In the genomic region with DNA sequence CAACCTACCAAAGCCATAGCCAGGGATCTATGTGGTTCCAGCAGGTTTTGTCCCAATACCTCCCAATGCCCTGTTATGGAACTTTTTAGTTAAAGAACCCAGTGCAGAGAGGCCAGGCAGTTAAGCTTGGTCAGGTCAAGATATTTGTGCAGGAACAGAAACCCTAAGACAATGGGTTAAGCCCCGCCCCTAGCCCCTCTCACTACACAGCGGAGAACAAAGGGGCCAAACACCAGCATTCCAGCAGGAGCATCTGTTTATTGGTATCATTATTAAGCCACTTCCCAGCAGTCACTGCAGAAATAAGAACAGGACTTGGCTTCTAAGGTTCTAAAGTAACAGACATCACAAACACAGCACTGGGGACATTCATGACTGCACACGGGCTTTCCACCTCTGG, we compare ENCODE assay signal across 9 mouse cellular contexts. TPM values are rescaled to one million over a fixed set of nuclear protein-coding genes. Genes with fewer than 3 reads are reported as not detected.
DNase-seq lines count a peak whose midpoint lies in the region; ATAC-seq and TF ChIP-seq lines count a peak whose summit lies in the region.
"Had no signal": no experiment of that assay in that cellular context is flagged by ENCODE, and none has a peak within 500 bp of the region (broad histone marks: within the 10 kb centered on the region; RNA-seq: fewer than 3 reads in every experiment).

No protein-coding gene starts in this region.

- no peaks in the 10 kb centered on the region for H3K27me3 ChIP-seq in forebrain, embryonic 13.5 days
- H3K27me3 ChIP-seq in forebrain, postnatal 0 days (ENCODE audit: insufficient read depth, low read length): no peaks in the 10 kb centered on the region
- no peaks in the 10 kb centered on the region for H3K27me3 ChIP-seq in neural tube, embryonic 11.5 days (ENCODE audit: control insufficient read depth, insufficient read depth, low read length)
- no peaks in the 10 kb centered on the region for H3K27me3 ChIP-seq in liver, embryonic 11.5 days (replicated peaks; ENCODE audit: control insufficient read depth, insufficient read depth, low read length)
- no peaks in the 10 kb centered on the region for H3K27me3 ChIP-seq in stomach, embryonic 16.5 days (ENCODE audit: control insufficient read depth, insufficient read depth, low read length)

- H3K4me1 ChIP-seq in forebrain, embryonic 13.5 days: peaks cover 12% of the 10 kb centered on the region
- H3K4me1 ChIP-seq in forebrain, postnatal 0 days (ENCODE audit: insufficient read depth): no peaks in the 10 kb centered on the region
- H3K4me1 ChIP-seq in neural tube, embryonic 11.5 days (ENCODE audit: control insufficient read depth, insufficient read depth, low read length): peaks cover 11% of the 10 kb centered on the region; the same call in 1 of the 2 replicates
- peaks cover 5% of the 10 kb centered on the region for H3K4me1 ChIP-seq in liver, embryonic 11.5 days (replicated peaks; ENCODE audit: control insufficient read depth, insufficient read depth, low read length)
- peaks cover 7% of the 10 kb centered on the region; the same call in 1 of the 2 replicates for H3K4me1 ChIP-seq in stomach, embryonic 16.5 days (ENCODE audit: control insufficient read depth, insufficient read depth, low read length)

- no peak overlapping the region for H3K9ac ChIP-seq in forebrain, embryonic 13.5 days
- no peak overlapping the region for H3K9ac ChIP-seq in forebrain, postnatal 0 days
- H3K9ac ChIP-seq in neural tube, embryonic 11.5 days (ENCODE audit: low read length): no peak overlapping the region
- peak overlapping the region; percentile 58; the same call in 1 of the 2 replicates for H3K9ac ChIP-seq in liver, embryonic 11.5 days (ENCODE audit: low read depth, low read length)
- 0 out of 2 replicates have a peak overlapping the region, but pooled peaks have one; percentile 65 for H3K9ac ChIP-seq in stomach, embryonic 16.5 days (ENCODE audit: low read length)

- H3K9me3 ChIP-seq in forebrain, embryonic 13.5 days (replicated peaks): no peaks in the 10 kb centered on the region; the same call in 1 of the 2 replicates
- 0 out of 2 replicates have a peak, but pooled peaks cover 5% of the 10 kb centered on the region for H3K9me3 ChIP-seq in forebrain, postnatal 0 days (ENCODE audit: low read length)
- H3K9me3 ChIP-seq in neural tube, embryonic 11.5 days (ENCODE audit: control insufficient read depth, low read length): no peaks in the 10 kb centered on the region
- no peaks in the 10 kb centered on the region for H3K9me3 ChIP-seq in liver, embryonic 11.5 days (ENCODE audit: control insufficient read depth, low read length)
- H3K9me3 ChIP-seq in stomach, embryonic 16.5 days (replicated peaks; ENCODE audit: control insufficient read depth, low read length): no peaks in the 10 kb centered on the region

- no peak overlapping the region for H3K27ac ChIP-seq in forebrain, embryonic 13.5 days
- H3K27ac ChIP-seq in forebrain, postnatal 0 days (ENCODE audit: low read depth, low read length): no peak overlapping the region
- no peak overlapping the region for H3K27ac ChIP-seq in neural tube, embryonic 11.5 days (ENCODE audit: low read depth, low read length)
- peak overlapping the region; percentile 72 for H3K27ac ChIP-seq in liver, embryonic 11.5 days (ENCODE audit: low read depth, low read length)
- H3K27ac ChIP-seq in stomach, embryonic 16.5 days (ENCODE audit: low read length): peak overlapping the region; percentile 46; the same call in 1 of the 2 replicates

- ATAC-seq in forebrain, embryonic 13.5 days: no peak
- ATAC-seq in forebrain, postnatal 0 days: no peak
- ATAC-seq in neural tube, embryonic 11.5 days (ENCODE audit: insufficient read depth, low FRiP score, low TSS enrichment): no peak
- no peak for ATAC-seq in liver, embryonic 11.5 days (replicated peaks; ENCODE audit: low FRiP score)
- ATAC-seq in stomach, embryonic 16.5 days (ENCODE audit: insufficient read depth, low FRiP score): no peak

- WGBS in forebrain, embryonic 13.5 days: 82% methylated on average over 3 of the region's 3 CpGs
- 72% methylated on average over 3 of the region's 3 CpGs for whole genome bisulfite sequencing in forebrain, postnatal 0 days
- WGBS in neural tube, embryonic 11.5 days: 76% methylated on average over 3 of the region's 3 CpGs
- WGBS in liver, embryonic 11.5 days: 80% methylated on average over 3 of the region's 3 CpGs
- WGBS in stomach, embryonic 16.5 days: 72% methylated on average over 3 of the region's 3 CpGs

- no peak for TF ChIP-seq CTCF in forebrain, postnatal 0 days (IDR thresholded peaks at IDR 0.05; ENCODE audit: low read depth)

- no peak overlapping the region for H3K4me3 ChIP-seq in forebrain, embryonic 13.5 days
- H3K4me3 ChIP-seq in forebrain, postnatal 0 days (ENCODE audit: low read depth, low read length): no peak overlapping the region
- no peak overlapping the region for H3K4me3 ChIP-seq in neural tube, embryonic 11.5 days (ENCODE audit: low read depth, low read length)
- no peak overlapping the region for H3K4me3 ChIP-seq in liver, embryonic 11.5 days (ENCODE audit: low read depth, low read length)
- no peak overlapping the region for H3K4me3 ChIP-seq in stomach, embryonic 16.5 days (replicated peaks; ENCODE audit: low read length)

- no peak for DNase-seq in forebrain, postnatal 0 days
- DNase-seq in neural tube, embryonic 11.5 days (ENCODE audit: low spot score): no peak
- DNase-seq in neural tube, embryonic 10.5 days (ENCODE audit: extremely low spot score, low spot score): no peak
- no peak for DNase-seq in liver, embryonic 11.5 days (ENCODE audit: low spot score)
- DNase-seq in left cerebral cortex, adult 9 months (ENCODE audit: low spot score in 2 of 2): no peak
- no peak for DNase-seq in gastrocnemius, adult 18-20 months (ENCODE audit: low spot score)
- DNase-seq: adrenal gland, adult 8-10 months had no signal

- no peaks in the 10 kb centered on the region for H3K36me3 ChIP-seq in forebrain, embryonic 13.5 days (ENCODE audit: poor library complexity, severe bottlenecking)
- H3K36me3 ChIP-seq in forebrain, postnatal 0 days (ENCODE audit: insufficient read depth): peaks cover 12% of the 10 kb centered on the region; the same call in 1 of the 2 replicates
- no peaks in the 10 kb centered on the region for H3K36me3 ChIP-seq in neural tube, embryonic 11.5 days (ENCODE audit: control insufficient read depth, insufficient read depth, low read length)
- H3K36me3 ChIP-seq in liver, embryonic 11.5 days (ENCODE audit: control insufficient read depth, insufficient read depth, low read length): 0 out of 2 replicates have a peak, but pooled peaks cover 2% of the 10 kb centered on the region
- no peaks in the 10 kb centered on the region for H3K36me3 ChIP-seq in stomach, embryonic 16.5 days (ENCODE audit: control insufficient read depth, insufficient read depth, low read length)

- peak overlapping the region; percentile 65 for H3K4me2 ChIP-seq in forebrain, embryonic 13.5 days
- H3K4me2 ChIP-seq in forebrain, postnatal 0 days (ENCODE audit: low read depth): no peak overlapping the region
- peak overlapping the region; percentile 69; the same call in 1 of the 2 replicates for H3K4me2 ChIP-seq in neural tube, embryonic 11.5 days (ENCODE audit: low read depth)
- peak overlapping the region; percentile 79 for H3K4me2 ChIP-seq in liver, embryonic 11.5 days
- H3K4me2 ChIP-seq in stomach, embryonic 16.5 days (ENCODE audit: low read depth, low read length): peak overlapping the region; percentile 71; the same call in 1 of the 2 replicates

RNA-seq across cellular contexts. Expression of a gene that starts 27.4 kb away (rescaled TPM):
- polyA plus RNA-seq in forebrain, embryonic 13.5 days (2015; fragmentation: Nextera tagmentation; extraction: Ambion mirVana): 1.5 and 1.6 TPM in 2 replicates
- total RNA-seq in forebrain, postnatal 0 days (2014; rRNA removed): 1.8 and 3.2 TPM in 2 replicates
- 7.1 and 7.3 TPM in 2 replicates for polyA plus RNA-seq in forebrain, postnatal 0 days (2015; fragmentation: Nextera tagmentation; extraction: Ambion mirVana)
- 1.4 and 1.8 TPM in 2 replicates for polyA plus RNA-seq in neural tube, embryonic 11.5 days (2014; fragmentation: Nextera tagmentation; extraction: Ambion mirVana)
- polyA plus RNA-seq in liver, embryonic 11.5 days (2014; fragmentation: Nextera tagmentation; extraction: Ambion mirVana): 6.7 and 9.3 TPM in 2 replicates
- 25.7 and 38.3 TPM in 2 replicates for polyA plus RNA-seq in stomach, embryonic 16.5 days (2015; fragmentation: Nextera tagmentation; extraction: Ambion mirVana)
- 1,000 to 10,000 TPM; 1,142 to 1,473 TPM for total RNA-seq in gastrocnemius, adult 18-20 months (2021)

RNA-seq across cellular contexts. Expression of a gene that starts 36.5 kb away (rescaled TPM):
- polyA plus RNA-seq in forebrain, embryonic 13.5 days (2015; fragmentation: Nextera tagmentation; extraction: Ambion mirVana): 7.3 and 9.7 TPM in 2 replicates
- total RNA-seq in forebrain, postnatal 0 days (2014; rRNA removed): 18.9 and 22.8 TPM in 2 replicates
- polyA plus RNA-seq in forebrain, postnatal 0 days (2015; fragmentation: Nextera tagmentation; extraction: Ambion mirVana): 16.0 and 17.9 TPM in 2 replicates
- 6.4 and 7.5 TPM in 2 replicates for polyA plus RNA-seq in neural tube, embryonic 11.5 days (2014; fragmentation: Nextera tagmentation; extraction: Ambion mirVana)
- polyA plus RNA-seq in liver, embryonic 11.5 days (2014; fragmentation: Nextera tagmentation; extraction: Ambion mirVana): 30.9 and 31.3 TPM in 2 replicates
- polyA plus RNA-seq in stomach, embryonic 16.5 days (2015; fragmentation: Nextera tagmentation; extraction: Ambion mirVana): 17.4 and 20.7 TPM in 2 replicates
- total RNA-seq in gastrocnemius, adult 18-20 months (2021): 1 to 10 TPM; 8.2 to 8.4 TPM

Comparison
In these comparisons a context has a peak if more than half of its experiments do, and no peak if none do; other contexts are left out.
1. H3K27ac ChIP-seq: peak in liver, embryonic 11.5 days (single experiment) and stomach, embryonic 16.5 days (single experiment); none in forebrain, embryonic 13.5 days (single experiment), forebrain, postnatal 0 days (single experiment) and neural tube, embryonic 11.5 days (single experiment).
2. H3K9ac ChIP-seq: peak in liver, embryonic 11.5 days (single experiment) and stomach, embryonic 16.5 days (single experiment); none in forebrain, embryonic 13.5 days (single experiment), forebrain, postnatal 0 days (single experiment) and neural tube, embryonic 11.5 days (single experiment).